Mouse (Mus musculus) stomach, postnatal 0 days (tissue): ENCODE results near the gene Spag9. TPM values are rescaled to one million over a fixed set of nuclear protein-coding genes. Genes with fewer than 3 reads are reported as not detected.

Experiments used
- ATAC-seq: fragments of 200-750 bp; cut with Nextera tagmentation; 2 replicates; pipeline ENCODE4 v1.8.0; 2017; ENCODE audit not compliant: low FRiP score, low TSS enrichment
- DNase-seq: peaks from one replicate; pipeline ENCODE4 v3.0.0-alpha.2; 2016; ENCODE audit warnings: low spot score
- H3K27ac ChIP-seq: fragments of 300-500 bp; sonication (generic); replicated peaks from 2 replicates; pipeline ENCODE4 v1.5.1; 2014; ENCODE audit warnings: mild to moderate bottlenecking, control low read depth
- H3K27me3 ChIP-seq: fragments of 300-500 bp; sonication (generic); 2 replicates; pipeline ENCODE4 v1.6.1; 2014; ENCODE audit warnings: low read length; ENCODE audit not compliant: control insufficient read depth, insufficient read depth
- H3K36me3 ChIP-seq: fragments of 300-500 bp; sonication (generic); 2 replicates; pipeline ENCODE4 v1.6.1; 2014; ENCODE audit warnings: low read length, mixed read lengths; ENCODE audit not compliant: control insufficient read depth, insufficient read depth
- H3K4me1 ChIP-seq: fragments of 300-500 bp; sonication (generic); replicated peaks from 2 replicates; pipeline ENCODE4 v1.6.1; 2014; ENCODE audit warnings: antibody characterized with exemption; ENCODE audit not compliant: control insufficient read depth, insufficient read depth
- H3K4me2 ChIP-seq: fragments of 300-500 bp; sonication (generic); replicated peaks from 2 replicates; pipeline ENCODE4 v1.6.1; 2014; ENCODE audit warnings: low read depth, mild to moderate bottlenecking, control low read depth, moderate library complexity
- H3K4me3 ChIP-seq: fragments of 300-500 bp; sonication (generic); 2 replicates; pipeline ENCODE4 v1.5.1; 2014; ENCODE audit warnings: low read depth, low read length, control low read depth
- H3K9ac ChIP-seq: fragments of 300-500 bp; sonication (generic); 2 replicates; pipeline ENCODE4 v1.6.1; 2014; ENCODE audit warnings: mild to moderate bottlenecking, low read length, control low read depth, mixed read lengths
- H3K9me3 ChIP-seq: fragments of 300-500 bp; sonication (generic); 2 replicates; pipeline ENCODE4 v1.6.1; 2016; ENCODE audit warnings: low read length; ENCODE audit not compliant: control insufficient read depth
- CTCF ChIP-seq: IDR thresholded peaks from 2 replicates; pipeline ENCODE4 v1.5.1; 2016; ENCODE audit warnings: antibody characterized with exemption, low read depth, mild to moderate bottlenecking, moderate library complexity
- EP300 ChIP-seq: optimal IDR thresholded peaks from 2 replicates; pipeline ENCODE3; 2016; ENCODE audit warnings: antibody characterized with exemption
- WGBS: fragments of 180-500 bp; shearing (Covaris S2); extraction: QIAGEN DNeasy Blood & Tissue Kit; methylation state at CpG from one replicate; pipeline ENCODE4 v1.1.7; 2014; 5-methylcytosine and 5-hydroxymethylcytosine counted together
- polyA plus RNA-seq: library from polyadenylated mRNA; unstranded; fragments of >200 nt; fragmentation: Nextera tagmentation; extraction: Ambion mirVana; gene quantifications from 2 replicates; pipeline ENCODE4 v1.2.1, GENCODE M21; 2015

The Spag9 gene
- polyA plus RNA-seq, 1 experiment from 2014 or later: 32.5 TPM

DNA sequence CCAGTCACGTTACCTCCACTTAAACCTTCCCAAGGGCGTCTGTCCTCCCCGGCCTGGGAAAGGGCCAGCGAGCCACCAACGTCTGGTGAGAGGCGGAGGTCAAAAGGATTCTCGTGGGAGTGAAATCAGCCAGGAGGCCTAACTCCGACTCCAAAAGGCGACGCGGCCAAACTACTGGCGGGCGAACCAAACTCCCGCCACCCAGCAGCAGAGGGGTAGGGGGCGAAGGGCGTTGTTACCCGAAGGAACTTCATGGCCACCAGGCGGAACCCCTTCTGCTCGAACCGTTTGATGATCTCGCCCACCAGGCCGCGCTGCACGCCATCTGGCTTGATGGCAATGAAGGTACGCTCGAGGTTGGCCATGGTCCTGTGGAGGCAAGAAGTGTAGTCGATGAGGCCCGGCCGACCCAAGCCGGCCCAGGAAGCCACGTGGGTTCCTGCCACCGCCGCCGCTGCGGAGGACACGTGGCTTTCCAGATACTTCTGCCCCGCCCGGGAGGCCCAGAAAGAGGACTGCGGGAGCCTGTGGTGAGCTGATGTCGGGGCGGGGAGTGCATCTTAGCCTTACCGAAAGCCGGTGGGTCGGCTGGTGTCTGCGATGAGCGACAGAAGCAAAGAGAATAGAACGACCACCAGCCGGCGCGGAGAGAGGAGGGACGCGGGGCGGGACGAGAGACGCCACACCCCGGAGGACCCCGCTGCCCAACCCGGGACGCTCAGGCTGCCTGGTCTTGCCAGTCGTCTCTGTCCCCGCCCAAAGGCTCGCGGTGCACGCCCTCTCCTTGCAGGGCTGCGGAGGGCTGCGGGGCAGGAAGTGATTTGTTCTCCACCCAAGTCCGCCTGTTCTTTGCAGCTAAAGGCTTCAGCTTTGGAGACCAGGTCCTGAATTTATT, 40.4 kb upstream of the Spag9 start:
- H3K4me1 ChIP-seq: 0 out of 2 replicates have a peak, but pooled peaks cover 6% of the 10 kb centered on the region
- DNase-seq: peak; percentile 95
- WGBS: under 1% methylated on average over 66 of the region's 67 CpGs
- peak overlapping the region; percentile 93 for H3K27ac ChIP-seq
- peak overlapping the region; percentile 66 for H3K9ac ChIP-seq
- peak; percentile 97 for ATAC-seq
- H3K36me3 ChIP-seq: no peaks in the 10 kb centered on the region; the same call in 1 of the 2 replicates
- TF ChIP-seq EP300 (peak; percentile 49), CTCF (peak; percentile 59)
- peak overlapping the region; percentile 82 for H3K4me2 ChIP-seq
- peak overlapping the region; percentile 51 for H3K4me3 ChIP-seq
- H3K27me3 ChIP-seq: no peaks in the 10 kb centered on the region
- no peaks in the 10 kb centered on the region for H3K9me3 ChIP-seq

DNA sequence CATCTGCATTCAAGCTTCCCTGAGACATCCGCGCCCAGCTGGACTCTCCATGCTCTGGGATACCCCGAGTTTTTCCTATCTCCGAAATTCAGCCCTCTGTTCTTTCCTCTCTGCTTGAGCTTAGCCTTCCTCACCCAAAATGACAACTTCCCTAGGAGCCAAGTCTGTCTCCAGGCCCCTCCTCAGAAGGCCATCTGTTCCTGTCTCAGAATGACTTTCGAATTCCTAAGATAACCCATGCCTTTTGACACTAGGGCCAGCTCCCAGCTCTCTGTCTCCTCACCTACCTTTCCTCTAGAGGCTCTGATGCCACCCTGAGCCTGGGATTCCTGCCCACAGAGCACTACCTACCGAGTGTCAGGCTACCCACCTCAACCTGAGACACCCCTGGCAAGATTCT, 39.7 kb upstream of the Spag9 start, which contains the start of gene Nme2:
TSS of gene Nme2 (minus strand) at position 101 of the 400 bp plus-strand sequence.
- peak within 1 kb of the TSS; percentile 93 for H3K27ac ChIP-seq
- ATAC-seq (0 out of 2 replicates have a peak, but pooled peaks have one; percentile 8), DNase-seq (peak; percentile 31)
- peak within 1 kb of the TSS; percentile 82 for H3K4me2 ChIP-seq
- no peaks in the 10 kb centered on the region for H3K9me3 ChIP-seq
- TF ChIP-seq EP300 (peak; percentile 7), CTCF (no peak)
- H3K4me3 ChIP-seq: peak within 1 kb of the TSS; percentile 51
- H3K27me3 ChIP-seq: no peaks in the 10 kb centered on the region
- 0 out of 2 replicates have a peak, but pooled peaks cover 6% of the 10 kb centered on the region for H3K4me1 ChIP-seq
- no peaks in the 10 kb centered on the region; the same call in 1 of the 2 replicates for H3K36me3 ChIP-seq
- peak within 1 kb of the TSS; percentile 66 for H3K9ac ChIP-seq
- 2% methylated on average over 6 of the region's 6 CpGs for WGBS

DNA sequence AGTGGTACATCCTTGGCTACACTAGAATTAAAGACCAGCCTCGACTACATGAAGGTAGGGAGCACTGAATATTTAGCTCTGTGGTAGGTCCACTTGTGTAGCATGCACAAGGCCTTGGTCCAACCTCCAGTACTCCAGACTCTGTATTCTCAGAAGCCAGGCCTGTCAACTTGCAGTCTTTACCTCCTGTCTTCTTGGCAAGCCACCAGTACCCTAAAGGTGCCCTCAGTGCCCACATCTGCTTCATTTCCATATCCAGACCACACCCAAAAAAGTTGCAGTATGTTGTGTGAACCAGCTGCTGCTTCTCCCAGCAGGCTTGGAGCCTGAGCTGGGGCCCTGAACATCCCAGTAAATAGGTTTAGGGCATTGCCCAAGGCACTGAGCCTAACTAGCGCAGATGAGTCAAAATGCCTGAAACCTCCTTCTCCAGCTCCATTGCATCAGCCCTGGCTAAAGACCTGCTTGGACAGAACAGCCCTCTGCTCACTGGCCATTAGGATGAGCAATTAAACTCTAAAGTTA, 38.8 kb upstream of the Spag9 start:
- Histone ChIP-seq H3K9ac (no peak overlapping the region), H3K27me3 (no peaks in the 10 kb centered on the region), H3K4me1 (0 out of 2 replicates have a peak, but pooled peaks cover 6% of the 10 kb centered on the region), H3K36me3 (no peaks in the 10 kb centered on the region; the same call in 1 of the 2 replicates), H3K4me2 (no peak overlapping the region), H3K4me3 (no peak overlapping the region), H3K9me3 (no peaks in the 10 kb centered on the region), H3K27ac (0 out of 2 replicates have a peak overlapping the region, but pooled peaks have one; percentile 24)
- ATAC-seq: no peak
- WGBS: 71% methylated on average over 2 of the region's 2 CpGs
- no peak for DNase-seq
- TF ChIP-seq CTCF: no peak
- TF ChIP-seq EP300: no peak

DNA sequence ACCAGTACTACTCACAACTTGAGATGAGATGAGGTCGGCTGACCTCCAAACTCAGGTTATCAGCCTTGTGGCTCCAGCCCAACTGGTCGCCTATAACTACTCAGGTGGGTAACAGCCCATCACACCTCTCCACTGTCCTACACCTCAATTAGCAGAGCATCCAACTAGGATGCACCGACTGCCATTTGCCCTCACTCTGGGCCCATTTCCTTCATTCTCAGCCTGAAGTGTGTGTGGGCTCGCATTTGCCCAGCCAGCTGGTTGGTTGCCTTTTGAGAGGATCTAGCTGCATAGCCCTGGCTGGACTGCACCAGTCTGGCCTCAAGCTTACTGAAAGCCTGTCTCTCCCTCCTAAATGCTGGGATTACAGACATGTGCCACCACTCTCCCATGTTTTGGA, 38.1 kb upstream of the Spag9 start:
- no peak for DNase-seq
- WGBS: 82% methylated on average over 4 of the region's 4 CpGs
- Histone ChIP-seq H3K27ac (no peak overlapping the region), H3K9ac (no peak overlapping the region), H3K27me3 (no peaks in the 10 kb centered on the region), H3K9me3 (no peaks in the 10 kb centered on the region), H3K36me3 (peaks cover under 1% of the 10 kb centered on the region; the same call in 1 of the 2 replicates), H3K4me2 (no peak overlapping the region), H3K4me3 (no peak overlapping the region), H3K4me1 (0 out of 2 replicates have a peak, but pooled peaks cover 6% of the 10 kb centered on the region)
- no peak for ATAC-seq
- TF ChIP-seq CTCF (no peak), EP300 (no peak)

GRCm38 (mm10) chr11:93961482-93961881, 34.4 kb upstream of the Spag9 start:
- ATAC-seq (no peak), DNase-seq (no peak)
- no peak overlapping the region for H3K4me2 ChIP-seq
- TF ChIP-seq CTCF (no peak), EP300 (no peak)
- no peak overlapping the region for H3K27ac ChIP-seq
- 81% methylated on average over 6 of the region's 6 CpGs for WGBS
- no peak overlapping the region for H3K9ac ChIP-seq
- H3K36me3 ChIP-seq: peaks cover 9% of the 10 kb centered on the region; the same call in 1 of the 2 replicates
- no peaks in the 10 kb centered on the region for H3K27me3 ChIP-seq
- 0 out of 2 replicates have a peak, but pooled peaks cover under 1% of the 10 kb centered on the region for H3K4me1 ChIP-seq
- no peaks in the 10 kb centered on the region for H3K9me3 ChIP-seq
- H3K4me3 ChIP-seq: no peak overlapping the region
